Mouse (Mus musculus): ENCODE results near the gene Plbd1. TPM values are rescaled to one million over a fixed set of nuclear protein-coding genes. Genes with fewer than 3 reads are reported as not detected.
A peak's percentile ranks its signal among the peaks of the same experiment; 100 is the strongest.

The Plbd1 gene
- 6.0 and 6.1 TPM in 2 replicates for polyA plus RNA-seq (2016; fragmentation: Nextera tagmentation; extraction: Ambion mirVana)

- 0 out of 2 replicates have a peak, but pooled peaks have one; percentile 48 for ATAC-seq (ENCODE audit: insufficient number of reproducible peaks, low FRiP score)
- Histone ChIP-seq H3K27me3 (replicated peaks) (peaks cover 38% of the 10 kb centered on the region), H3K9ac (peak within 1 kb of the TSS; percentile 72), H3K27ac (ENCODE audit: poor library complexity, severe bottlenecking) (no peak within 1 kb of the TSS), H3K4me2 (peak within 1 kb of the TSS; percentile 93), H3K36me3 (no peaks in the 10 kb centered on the region), H3K4me1 (replicated peaks) (peaks cover 13% of the 10 kb centered on the region), H3K9me3 (replicated peaks) (no peaks in the 10 kb centered on the region), H3K4me3 (peak within 1 kb of the TSS; percentile 54)
- 1% methylated on average over 19 of the region's 19 CpGs for WGBS
Observed at GRCm38 (mm10) chr6:136661706-136662016, at the start of gene Plbd1. Gene Plbd1, minus strand, starts transcription at chr6:136661928.

- Histone ChIP-seq H3K27me3 (replicated peaks) (no peaks in the 10 kb centered on the region), H3K9ac (no peak overlapping the region), H3K4me1 (replicated peaks) (no peaks in the 10 kb centered on the region), H3K27ac (ENCODE audit: poor library complexity, severe bottlenecking) (no peak overlapping the region), H3K36me3 (no peaks in the 10 kb centered on the region), H3K9me3 (replicated peaks) (no peaks in the 10 kb centered on the region), H3K4me2 (no peak overlapping the region), H3K4me3 (no peak overlapping the region)
- no peak for ATAC-seq (ENCODE audit: insufficient number of reproducible peaks, low FRiP score)
- WGBS: 79% methylated on average over 5 of the region's 5 CpGs
Observed at GRCm38 (mm10) chr6:136710408-136710807, 48.7 kb upstream of the Plbd1 start.

- Histone ChIP-seq H3K27ac (ENCODE audit: poor library complexity, severe bottlenecking) (no peak overlapping the region), H3K9me3 (replicated peaks) (no peaks in the 10 kb centered on the region)
- 85% methylated on average over 6 of the region's 6 CpGs for WGBS
Observed at GRCm38 (mm10) chr6:136708597-136708996, 46.9 kb upstream of the Plbd1 start.

GRCm38 (mm10) chr6:136701878-136702277 lies 40.1 kb upstream of the Plbd1 start:
- 92% methylated on average over 3 of the region's 3 CpGs for WGBS

More at GRCm38 (mm10) chr6:136708597-136708996, 46.9 kb upstream of the Plbd1 start:
- H3K4me1 ChIP-seq (replicated peaks): no peaks in the 10 kb centered on the region; the same call in 1 of the 2 replicates
- no peak overlapping the region for H3K9ac ChIP-seq
- no peak for ATAC-seq (ENCODE audit: insufficient number of reproducible peaks, low FRiP score)
- no peak overlapping the region for H3K4me2 ChIP-seq
- no peak overlapping the region for H3K4me3 ChIP-seq
- H3K27me3 ChIP-seq (replicated peaks): no peaks in the 10 kb centered on the region
- H3K36me3 ChIP-seq: no peaks in the 10 kb centered on the region

GRCm38 (mm10) chr6:136701185-136701584 lies 39.5 kb upstream of the Plbd1 start:
- ATAC-seq (ENCODE audit: insufficient number of reproducible peaks, low FRiP score): no peak
- H3K27ac ChIP-seq (ENCODE audit: poor library complexity, severe bottlenecking): no peak overlapping the region
- H3K9ac ChIP-seq: no peak overlapping the region
- H3K4me3 ChIP-seq: no peak overlapping the region
- no peaks in the 10 kb centered on the region for H3K36me3 ChIP-seq
- no peaks in the 10 kb centered on the region for H3K27me3 ChIP-seq (replicated peaks)
- WGBS: 75% methylated on average over 5 of the region's 5 CpGs
- no peaks in the 10 kb centered on the region for H3K9me3 ChIP-seq (replicated peaks)
- peaks cover 15% of the 10 kb centered on the region for H3K4me1 ChIP-seq (replicated peaks)
- H3K4me2 ChIP-seq: no peak overlapping the region

More at GRCm38 (mm10) chr6:136701878-136702277, 40.1 kb upstream of the Plbd1 start:
- Histone ChIP-seq H3K27me3 (replicated peaks) (no peaks in the 10 kb centered on the region), H3K36me3 (no peaks in the 10 kb centered on the region), H3K4me1 (replicated peaks) (peaks cover 15% of the 10 kb centered on the region), H3K27ac (ENCODE audit: poor library complexity, severe bottlenecking) (no peak overlapping the region), H3K9me3 (replicated peaks) (no peaks in the 10 kb centered on the region), H3K9ac (no peak overlapping the region), H3K4me2 (no peak overlapping the region), H3K4me3 (no peak overlapping the region)
- ATAC-seq (ENCODE audit: insufficient number of reproducible peaks, low FRiP score): no peak

GRCm38 (mm10) chr6:136691314-136691713 lies 29.6 kb upstream of the Plbd1 start:
- H3K4me1 ChIP-seq (replicated peaks): 0 out of 2 replicates have a peak, but pooled peaks cover 5% of the 10 kb centered on the region
- no peaks in the 10 kb centered on the region for H3K27me3 ChIP-seq (replicated peaks)

GRCm38 (mm10) chr6:136690527-136690926 lies 28.8 kb upstream of the Plbd1 start:
- Histone ChIP-seq H3K4me3 (no peak overlapping the region), H3K4me1 (replicated peaks) (0 out of 2 replicates have a peak, but pooled peaks cover 5% of the 10 kb centered on the region), H3K9ac (no peak overlapping the region), H3K27ac (ENCODE audit: poor library complexity, severe bottlenecking) (no peak overlapping the region), H3K4me2 (no peak overlapping the region), H3K36me3 (no peaks in the 10 kb centered on the region), H3K9me3 (replicated peaks) (peaks cover 5% of the 10 kb centered on the region), H3K27me3 (replicated peaks) (no peaks in the 10 kb centered on the region)
- WGBS: 73% methylated on average over 5 of the region's 5 CpGs
- no peak for ATAC-seq (ENCODE audit: insufficient number of reproducible peaks, low FRiP score)

More at GRCm38 (mm10) chr6:136691314-136691713, 29.6 kb upstream of the Plbd1 start:
- Histone ChIP-seq H3K36me3 (no peaks in the 10 kb centered on the region), H3K4me2 (no peak overlapping the region), H3K27ac (ENCODE audit: poor library complexity, severe bottlenecking) (no peak overlapping the region), H3K9me3 (replicated peaks) (peaks cover 5% of the 10 kb centered on the region), H3K9ac (no peak overlapping the region), H3K4me3 (no peak overlapping the region)
- ATAC-seq (ENCODE audit: insufficient number of reproducible peaks, low FRiP score): no peak
- WGBS: 84% methylated on average over 6 of the region's 6 CpGs

- H3K9ac ChIP-seq: no peak overlapping the region
- no peak overlapping the region for H3K4me3 ChIP-seq
- no peak overlapping the region for H3K4me2 ChIP-seq
- 61% methylated on average over 15 of the region's 15 CpGs for WGBS
- ATAC-seq (ENCODE audit: insufficient number of reproducible peaks, low FRiP score): no peak
- H3K27me3 ChIP-seq (replicated peaks): no peaks in the 10 kb centered on the region
- H3K4me1 ChIP-seq (replicated peaks): peaks cover 10% of the 10 kb centered on the region
- no peak overlapping the region for H3K27ac ChIP-seq (ENCODE audit: poor library complexity, severe bottlenecking)
- peaks cover 5% of the 10 kb centered on the region for H3K9me3 ChIP-seq (replicated peaks)
- H3K36me3 ChIP-seq: no peaks in the 10 kb centered on the region
Observed at GRCm38 (mm10) chr6:136689790-136690413, 28.2 kb upstream of the Plbd1 start.

- Histone ChIP-seq H3K4me2 (no peak overlapping the region), H3K9ac (no peak overlapping the region), H3K27me3 (replicated peaks) (no peaks in the 10 kb centered on the region), H3K4me1 (replicated peaks) (peaks cover 20% of the 10 kb centered on the region), H3K36me3 (no peaks in the 10 kb centered on the region), H3K9me3 (replicated peaks) (no peaks in the 10 kb centered on the region; the same call in 1 of the 2 replicates), H3K4me3 (no peak overlapping the region), H3K27ac (ENCODE audit: poor library complexity, severe bottlenecking) (no peak overlapping the region)
- WGBS: 57% methylated on average over 5 of the region's 5 CpGs
- ATAC-seq (ENCODE audit: insufficient number of reproducible peaks, low FRiP score): no peak
Observed at GRCm38 (mm10) chr6:136685433-136685832, 23.7 kb upstream of the Plbd1 start.

GRCm38 (mm10) chr6:136683410-136684334 lies 21.9 kb upstream of the Plbd1 start:
- Histone ChIP-seq H3K9me3 (replicated peaks) (no peaks in the 10 kb centered on the region; the same call in 1 of the 2 replicates), H3K9ac (no peak overlapping the region), H3K4me2 (no peak overlapping the region), H3K4me3 (no peak overlapping the region), H3K36me3 (no peaks in the 10 kb centered on the region), H3K27me3 (replicated peaks) (no peaks in the 10 kb centered on the region), H3K4me1 (replicated peaks) (peaks cover 25% of the 10 kb centered on the region), H3K27ac (ENCODE audit: poor library complexity, severe bottlenecking) (no peak overlapping the region)
- ATAC-seq (ENCODE audit: insufficient number of reproducible peaks, low FRiP score): no peak
- WGBS: 84% methylated on average over 11 of the region's 11 CpGs

GRCm38 (mm10) chr6:136679381-136679780 lies 17.7 kb upstream of the Plbd1 start:
- Histone ChIP-seq H3K4me2 (no peak overlapping the region), H3K4me3 (no peak overlapping the region), H3K27me3 (replicated peaks) (no peaks in the 10 kb centered on the region), H3K27ac (ENCODE audit: poor library complexity, severe bottlenecking) (no peak overlapping the region), H3K4me1 (replicated peaks) (peaks cover 16% of the 10 kb centered on the region), H3K9me3 (replicated peaks) (peaks cover 3% of the 10 kb centered on the region), H3K9ac (no peak overlapping the region), H3K36me3 (no peaks in the 10 kb centered on the region)
- WGBS: 28% methylated on average over 2 of the region's 2 CpGs
- ATAC-seq (ENCODE audit: insufficient number of reproducible peaks, low FRiP score): no peak

Data from heart, embryonic 12.5 days (tissue).